Mouse (Mus musculus) embryonic facial prominence, embryonic 14.5 days (tissue): ENCODE measurements around the gene 9530077C05Rik. TPM values are rescaled to one million over a fixed set of nuclear protein-coding genes. Genes with fewer than 3 reads are reported as not detected.
A peak's percentile ranks its signal among the peaks of the same experiment; 100 is the strongest.
"Not testable (repeated sequence)": the region's sequence is repeated elsewhere in the genome, so short reads cannot be mapped to it uniquely, and the experiment has no call there.

ENCODE experiments used
- ATAC-seq: fragments of 200-750 bp; cut with Nextera tagmentation; 2 replicates; pipeline ENCODE4 v1.8.0; 2017; ENCODE audit warnings: low read depth, moderate number of reproducible peaks, moderate TSS enrichment
- DNase-seq: peaks from one replicate; pipeline ENCODE4 v3.0.0-alpha.2; 2015; ENCODE audit warnings: low spot score
- H3K27ac ChIP-seq: fragments of 300-500 bp; sonication (generic); replicated peaks from 2 replicates; pipeline ENCODE4 v1.5.1; 2014; ENCODE audit warnings: low read depth, mild to moderate bottlenecking, low read length, moderate library complexity
- H3K27me3 ChIP-seq: fragments of 300-500 bp; sonication (generic); replicated peaks from 2 replicates; pipeline ENCODE4 v1.6.1; 2014; ENCODE audit warnings: low read length; ENCODE audit not compliant: control insufficient read depth, insufficient read depth
- H3K36me3 ChIP-seq: fragments of 300-500 bp; sonication (generic); 2 replicates; pipeline ENCODE4 v1.6.1; 2014; ENCODE audit warnings: low read length, mixed read lengths; ENCODE audit not compliant: control insufficient read depth, insufficient read depth
- H3K4me1 ChIP-seq: fragments of 300-500 bp; sonication (generic); 2 replicates; pipeline ENCODE4 v1.6.1; 2014; ENCODE audit warnings: antibody characterized with exemption, low read length; ENCODE audit not compliant: control insufficient read depth, insufficient read depth
- H3K4me2 ChIP-seq: fragments of 300-500 bp; sonication (generic); 2 replicates; pipeline ENCODE4 v1.6.1; 2014; ENCODE audit warnings: low read depth, mild to moderate bottlenecking, low read length, moderate library complexity, mixed read lengths
- H3K4me3 ChIP-seq: fragments of 300-500 bp; sonication (generic); 2 replicates; pipeline ENCODE4 v1.5.1; 2014; ENCODE audit warnings: low read depth, mild to moderate bottlenecking, low read length
- H3K9ac ChIP-seq: fragments of 300-500 bp; sonication (generic); 2 replicates; pipeline ENCODE4 v1.6.1; 2014; ENCODE audit warnings: low read depth, mild to moderate bottlenecking, low read length, moderate library complexity, mixed read lengths
- H3K9me3 ChIP-seq: fragments of 300-500 bp; sonication (generic); 2 replicates; pipeline ENCODE4 v1.6.1; 2016; ENCODE audit warnings: low read length; ENCODE audit not compliant: control insufficient read depth
- WGBS: fragments of 180-500 bp; shearing (Covaris S2); extraction: QIAGEN DNeasy Blood & Tissue Kit; methylation state at CpG from one replicate; pipeline ENCODE4 v1.1.7; 2014; 5-methylcytosine and 5-hydroxymethylcytosine counted together
- polyA plus RNA-seq: library from polyadenylated mRNA; unstranded; fragments of >200 nt; fragmentation: Nextera tagmentation; extraction: Ambion mirVana; gene quantifications from 2 replicates; pipeline ENCODE4 v1.2.1, GENCODE M21; 2014

9530077C05Rik gene
- polyA plus RNA-seq, 1 experiment from 2014 or later = 4.9 TPM

GRCm38 (mm10) chr9:22405414-22405813 lies 5.9 kb upstream of the 9530077C05Rik start:
- Histone ChIP-seq H3K36me3 (no peaks in the 10 kb centered on the region), H3K27me3 (no peaks in the 10 kb centered on the region), H3K9me3 (no peaks in the 10 kb centered on the region), H3K4me1 (no peaks in the 10 kb centered on the region), H3K4me3 (no peak overlapping the region), H3K27ac (no peak overlapping the region; the same call in 1 of the 2 replicates), H3K9ac (no peak overlapping the region), H3K4me2 (no peak overlapping the region)
- WGBS = 74% methylated on average over 3 of the region's 3 CpGs
- ATAC-seq (no peak; the same call in 1 of the 2 replicates), DNase-seq (peak; percentile 75)

GRCm38 (mm10) chr9:22407633-22408032 lies 3.7 kb upstream of the 9530077C05Rik start:
- H3K4me1 ChIP-seq, H3K27ac ChIP-seq, H3K9me3 ChIP-seq, H3K27me3 ChIP-seq, H3K36me3 ChIP-seq, H3K9ac ChIP-seq, H3K4me3 ChIP-seq, DNase-seq, H3K4me2 ChIP-seq, ATAC-seq: not testable (repeated sequence)
- WGBS = 80% methylated on average over 3 of the region's 4 CpGs

- H3K4me2 ChIP-seq, H3K4me3 ChIP-seq, H3K27me3 ChIP-seq, H3K4me1 ChIP-seq, H3K27ac ChIP-seq, H3K9ac ChIP-seq, ATAC-seq, DNase-seq, H3K36me3 ChIP-seq, H3K9me3 ChIP-seq: not testable (repeated sequence)
- WGBS = 28% methylated on average over 4 of the region's 4 CpGs
Measured at GRCm38 (mm10) chr9:22408344-22408743, 3.0 kb upstream of the 9530077C05Rik start.

GRCm38 (mm10) chr9:22409501-22409900 lies 1.8 kb upstream of the 9530077C05Rik start:
- Histone ChIP-seq H3K9me3 (no peaks in the 10 kb centered on the region), H3K4me2 (no peak overlapping the region), H3K9ac (no peak overlapping the region), H3K27ac (no peak overlapping the region), H3K36me3 (no peaks in the 10 kb centered on the region), H3K4me3 (no peak overlapping the region), H3K4me1 (no peaks in the 10 kb centered on the region), H3K27me3 (no peaks in the 10 kb centered on the region)
- no peak for DNase-seq
- no peak for ATAC-seq
- WGBS = 73% methylated on average over 7 of the region's 7 CpGs

GRCm38 (mm10) chr9:22416187-22416586 lies 4.9 kb downstream of the 9530077C05Rik start:
- no peak overlapping the region for H3K9ac ChIP-seq
- H3K27me3 ChIP-seq = no peaks in the 10 kb centered on the region
- ATAC-seq (no peak), DNase-seq (no peak)
- no peaks in the 10 kb centered on the region for H3K36me3 ChIP-seq
- no peak overlapping the region for H3K27ac ChIP-seq
- no peak overlapping the region for H3K4me3 ChIP-seq
- H3K4me2 ChIP-seq = no peak overlapping the region
- H3K4me1 ChIP-seq = no peaks in the 10 kb centered on the region
- no peaks in the 10 kb centered on the region for H3K9me3 ChIP-seq
- WGBS = 77% methylated on average over 3 of the region's 3 CpGs

GRCm38 (mm10) chr9:22417547-22417946 lies 6.2 kb downstream of the 9530077C05Rik start:
- Histone ChIP-seq H3K4me1 (no peaks in the 10 kb centered on the region), H3K9me3 (no peaks in the 10 kb centered on the region), H3K4me3 (no peak overlapping the region), H3K27ac (no peak overlapping the region), H3K9ac (no peak overlapping the region), H3K4me2 (no peak overlapping the region), H3K27me3 (no peaks in the 10 kb centered on the region), H3K36me3 (no peaks in the 10 kb centered on the region)
- DNase-seq (no peak), ATAC-seq (no peak)
- 49% methylated on average over 6 of the region's 6 CpGs for WGBS

GRCm38 (mm10) chr9:22419877-22420276 lies 8.6 kb downstream of the 9530077C05Rik start:
- Histone ChIP-seq H3K4me1 (no peaks in the 10 kb centered on the region), H3K27me3 (no peaks in the 10 kb centered on the region), H3K9me3 (no peaks in the 10 kb centered on the region), H3K27ac (no peak overlapping the region), H3K4me2 (no peak overlapping the region), H3K9ac (no peak overlapping the region), H3K36me3 (no peaks in the 10 kb centered on the region), H3K4me3 (no peak overlapping the region)
- ATAC-seq = no peak
- DNase-seq = no peak
- 85% methylated on average over 3 of the region's 3 CpGs for WGBS

- no peak overlapping the region for H3K27ac ChIP-seq
- no peaks in the 10 kb centered on the region for H3K4me1 ChIP-seq
- no peaks in the 10 kb centered on the region for H3K27me3 ChIP-seq
- WGBS = 38% methylated on average over 7 of the region's 7 CpGs
- no peak overlapping the region for H3K4me2 ChIP-seq
- ATAC-seq = no peak
- H3K4me3 ChIP-seq = no peak overlapping the region
- H3K9ac ChIP-seq = no peak overlapping the region
- DNase-seq = no peak
- H3K36me3 ChIP-seq = no peaks in the 10 kb centered on the region
- H3K9me3 ChIP-seq = no peaks in the 10 kb centered on the region
Measured at GRCm38 (mm10) chr9:22420491-22420890, 9.2 kb downstream of the 9530077C05Rik start.

- Histone ChIP-seq H3K27me3 (no peaks in the 10 kb centered on the region), H3K4me1 (no peaks in the 10 kb centered on the region), H3K36me3 (no peaks in the 10 kb centered on the region), H3K27ac (no peak overlapping the region), H3K4me3 (no peak overlapping the region), H3K4me2 (no peak overlapping the region), H3K9me3 (no peaks in the 10 kb centered on the region), H3K9ac (no peak overlapping the region)
- WGBS = 59% methylated on average over 1 of the region's 1 CpGs
- no peak for DNase-seq
- no peak for ATAC-seq
Measured at GRCm38 (mm10) chr9:22422559-22422958, 11.2 kb downstream of the 9530077C05Rik start.
